Mouse (Mus musculus): ENCODE measurements around the gene Pnpla1.
"Not testable (repeated sequence)": the region's sequence is repeated elsewhere in the genome, so short reads cannot be mapped to it uniquely, and the experiment has no call there.

Gene Pnpla1

DNA sequence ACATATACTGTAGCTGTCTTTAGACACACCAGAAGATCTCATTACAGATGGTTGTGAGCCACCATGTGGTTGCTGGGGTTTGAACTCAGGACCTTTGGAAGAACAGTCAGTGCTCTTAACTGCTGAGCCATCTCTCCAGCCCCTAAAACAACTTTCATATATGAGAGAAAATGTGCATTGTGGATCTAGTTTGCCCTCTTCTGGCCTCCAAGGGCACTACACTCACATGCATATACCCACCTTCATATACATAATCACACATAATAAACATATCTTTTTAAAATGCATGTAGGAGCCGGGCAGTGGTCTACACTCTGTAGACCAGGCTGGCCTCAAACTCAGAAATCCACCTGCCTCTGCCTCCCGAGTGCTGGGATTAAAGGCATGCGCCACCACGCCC is 16.3 kb upstream of the Pnpla1 start:
- in situ Hi-C loops (cut with MboI, MseI), result not testable (repeated sequence)

DNA sequence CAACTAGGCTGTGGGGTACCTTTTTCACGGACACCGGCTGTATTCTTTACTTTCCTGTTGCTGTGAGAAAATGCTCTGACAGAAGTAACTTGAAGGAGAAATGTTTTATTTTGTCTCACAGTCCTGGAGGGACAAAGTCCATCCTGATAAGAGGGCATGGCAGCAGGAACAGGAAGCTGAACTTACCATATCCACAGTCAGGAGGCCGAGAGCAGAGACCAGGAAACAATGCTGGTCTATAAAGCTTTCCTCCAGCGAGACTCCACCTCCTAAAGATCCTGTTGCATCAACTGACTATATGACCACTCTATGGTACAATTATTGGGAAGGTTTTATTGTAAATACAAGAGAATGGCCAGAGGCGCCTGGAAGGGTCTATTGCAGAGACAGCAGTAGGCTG is 14.5 kb upstream of the Pnpla1 start:
- in situ Hi-C loops (cut with MboI, MseI), result no loop called here

DNA sequence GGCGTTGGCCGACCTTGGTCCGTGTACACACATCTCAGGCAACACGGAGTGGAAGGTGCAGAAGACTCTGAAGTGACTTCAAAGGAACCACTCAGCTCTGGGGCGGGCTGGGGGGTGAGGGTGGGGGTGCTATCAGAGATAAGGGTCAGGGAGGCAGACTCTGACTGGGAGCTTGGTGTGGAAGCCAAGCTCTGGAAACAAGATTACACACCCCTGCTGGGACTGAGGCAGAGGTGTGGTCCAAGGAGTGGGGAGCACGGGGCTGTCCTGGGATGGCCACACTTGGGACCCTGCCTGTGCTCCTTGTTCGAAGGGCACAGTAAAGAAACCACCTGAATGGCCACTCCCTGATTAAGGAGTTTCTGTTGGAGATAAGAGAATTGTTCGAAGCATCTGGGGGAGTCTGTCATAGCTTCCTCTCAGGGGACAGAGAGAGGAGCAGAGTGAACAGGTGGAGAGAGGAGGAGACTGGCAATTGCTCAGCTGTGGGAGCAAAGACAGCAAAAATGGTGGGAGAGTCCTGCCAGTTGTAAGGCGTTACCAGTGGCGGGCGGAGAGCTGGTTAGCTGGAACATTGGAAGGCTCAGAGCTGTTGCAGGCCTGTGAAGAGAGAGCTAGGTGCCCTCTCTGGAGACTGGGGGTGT is 11.1 kb upstream of the Pnpla1 start:
- in situ Hi-C loops (cut with MboI, MseI), result no loop called here

DNA sequence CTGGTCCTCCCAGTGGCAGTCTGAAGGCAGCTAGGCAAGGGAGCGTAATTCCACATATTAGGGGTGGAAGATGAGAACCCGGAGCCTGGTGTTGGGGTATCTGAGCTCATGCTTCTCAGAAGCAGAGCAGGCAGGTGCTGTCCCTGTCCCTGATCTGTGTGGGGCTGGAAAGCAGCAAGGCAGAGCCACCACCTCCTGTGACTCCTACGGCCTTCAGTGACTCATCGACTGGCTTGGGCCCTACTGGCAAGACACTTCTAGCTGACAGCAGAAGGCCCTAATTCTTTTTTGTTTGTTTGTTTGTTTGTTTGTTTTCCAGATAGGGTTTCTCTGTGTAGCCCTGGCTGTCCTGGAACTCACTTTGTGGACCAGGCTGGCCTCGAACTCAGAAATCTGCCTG is 7.7 kb upstream of the Pnpla1 start:
- in situ Hi-C loops (cut with MboI, MseI), result no loop called here

DNA sequence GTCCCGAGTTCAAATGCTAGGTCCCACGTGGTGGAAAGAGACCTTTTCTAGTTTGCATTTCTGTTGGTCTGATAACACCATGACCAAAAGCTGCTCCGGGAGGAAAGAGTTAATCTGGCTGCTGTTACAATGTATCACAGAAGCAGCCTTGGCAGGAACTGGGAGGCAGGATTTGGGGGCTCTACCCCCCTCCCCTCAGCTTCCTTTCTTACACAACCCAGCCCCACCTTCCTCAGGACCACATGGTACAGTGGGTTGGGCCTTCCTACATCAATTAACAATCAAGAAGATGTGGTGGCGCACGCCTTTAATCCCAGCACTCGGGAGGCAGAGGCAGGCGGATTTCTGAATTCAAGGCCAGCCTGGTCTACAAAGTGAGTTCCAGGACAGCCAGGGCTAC is 3.8 kb upstream of the Pnpla1 start:
- in situ Hi-C loops (cut with MboI, MseI), result no loop called here

DNA sequence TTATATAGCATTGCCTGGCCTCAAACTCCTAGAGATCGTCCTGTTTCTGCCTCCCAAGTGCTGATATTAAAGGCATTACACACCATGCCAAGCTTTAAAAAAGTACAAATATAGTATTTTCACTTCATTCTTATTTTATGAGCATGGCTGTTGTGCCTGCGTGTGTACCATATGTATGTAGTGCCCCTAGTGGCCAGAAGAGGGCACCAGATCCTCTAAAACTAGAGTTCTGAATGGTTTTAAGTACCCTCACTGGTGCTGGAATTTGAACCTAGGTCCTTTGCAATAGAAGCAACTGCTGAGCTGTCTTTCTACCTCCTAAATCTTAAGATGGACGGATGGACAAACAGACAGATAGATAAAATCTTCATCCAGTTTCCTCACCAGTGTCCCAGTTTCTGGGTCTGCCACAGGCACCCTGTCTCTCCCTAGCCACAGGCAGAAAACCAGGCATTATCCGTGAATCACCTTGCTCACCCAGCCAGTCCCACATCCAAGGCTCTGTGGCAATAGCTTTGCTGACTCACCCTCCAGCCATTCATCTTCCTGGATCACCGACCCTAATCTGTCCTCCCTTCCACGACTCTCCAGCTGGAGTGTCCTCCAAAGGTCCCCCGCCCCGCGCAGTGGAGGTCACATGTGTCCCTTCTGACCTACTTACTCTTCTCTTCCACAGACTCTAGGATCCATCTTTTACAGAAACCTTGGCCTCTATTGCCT is 2.9 kb upstream of the Pnpla1 start:
- in situ Hi-C loops (cut with MboI, MseI), result no loop called here

DNA sequence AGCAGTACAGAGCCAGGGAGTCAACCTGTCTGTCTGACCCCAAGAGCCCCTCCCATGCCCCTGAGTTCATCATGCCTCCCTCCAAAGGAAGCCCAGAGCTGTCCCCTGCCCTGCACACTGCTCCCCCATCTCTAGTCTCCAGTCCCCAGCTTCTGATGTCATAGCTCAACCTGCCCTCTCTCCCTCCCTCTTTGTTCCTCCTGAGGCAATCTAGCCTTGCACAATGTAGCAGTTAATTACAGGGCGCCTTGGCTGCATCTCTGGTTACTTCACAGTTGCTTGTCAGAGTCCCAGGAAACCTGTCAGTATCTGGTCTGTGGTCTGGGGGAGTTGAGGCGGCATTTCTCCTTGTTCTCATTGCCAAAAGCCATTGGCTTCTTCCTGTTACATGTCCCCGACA is 2.2 kb upstream of the Pnpla1 start:
- in situ Hi-C loops (cut with MboI, MseI), result no loop called here

DNA sequence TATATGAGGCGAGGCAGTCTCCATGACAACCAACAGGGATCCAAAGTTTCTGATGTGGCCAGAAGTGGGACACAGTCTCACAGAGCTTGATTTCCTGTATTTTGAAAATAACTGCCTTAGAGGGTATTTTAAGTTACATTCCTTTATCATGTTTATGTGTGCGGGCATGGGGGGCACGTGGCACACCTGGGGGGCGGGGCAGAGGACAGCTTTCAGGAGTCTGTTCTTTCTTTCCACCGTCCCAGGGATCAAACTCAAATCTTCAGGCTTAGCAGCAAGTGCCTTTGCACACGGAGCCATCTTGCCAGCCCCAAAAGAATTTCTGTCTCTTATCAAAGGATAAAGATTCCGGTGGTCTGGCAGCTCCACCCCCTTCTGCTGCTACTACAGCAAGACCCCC is 5.7 kb downstream of the Pnpla1 start:
- in situ Hi-C loops (cut with MboI, MseI), result no loop called here

DNA sequence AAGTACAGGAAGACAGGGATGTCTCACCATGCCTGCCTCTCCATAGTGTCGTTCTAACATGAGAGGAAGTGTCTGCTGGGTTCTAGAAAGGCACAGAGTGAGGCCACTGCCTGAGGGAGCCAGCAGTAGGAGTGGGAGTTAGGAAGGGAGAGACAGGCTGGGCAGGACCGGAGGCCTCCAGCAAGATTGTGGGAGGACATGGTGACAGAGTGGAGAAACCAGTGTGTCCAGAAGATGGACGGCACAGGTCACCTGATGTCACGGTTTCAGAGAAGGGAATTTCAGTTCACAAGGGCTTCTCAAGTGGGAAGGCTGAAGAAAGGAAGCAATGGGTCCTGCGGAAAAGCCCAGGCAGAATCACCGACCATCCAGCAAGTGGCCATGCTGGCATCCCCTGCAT is 6.3 kb downstream of the Pnpla1 start:
- in situ Hi-C loops (cut with MboI, MseI), result no loop called here

DNA sequence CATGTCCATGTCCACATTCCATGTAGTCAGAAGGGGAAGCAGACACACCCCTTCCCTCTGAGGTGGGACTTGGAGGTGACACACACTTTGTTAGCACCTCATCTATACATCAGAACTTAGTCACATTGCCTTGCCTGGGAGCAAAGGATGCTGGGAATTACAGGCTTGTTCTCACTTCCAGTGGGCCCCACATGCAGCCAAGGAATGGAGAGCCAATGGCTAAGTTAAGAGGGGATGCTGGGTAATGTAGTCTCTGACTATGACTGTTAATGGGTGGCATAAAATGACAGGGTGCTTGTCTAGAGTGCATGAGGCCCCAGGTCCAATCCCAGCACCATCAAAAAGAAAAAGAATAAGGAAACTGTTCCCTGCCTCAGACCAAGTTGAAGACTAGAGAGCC is 8.7 kb downstream of the Pnpla1 start:
- in situ Hi-C loops (cut with MboI, MseI), result no loop called here

DNA sequence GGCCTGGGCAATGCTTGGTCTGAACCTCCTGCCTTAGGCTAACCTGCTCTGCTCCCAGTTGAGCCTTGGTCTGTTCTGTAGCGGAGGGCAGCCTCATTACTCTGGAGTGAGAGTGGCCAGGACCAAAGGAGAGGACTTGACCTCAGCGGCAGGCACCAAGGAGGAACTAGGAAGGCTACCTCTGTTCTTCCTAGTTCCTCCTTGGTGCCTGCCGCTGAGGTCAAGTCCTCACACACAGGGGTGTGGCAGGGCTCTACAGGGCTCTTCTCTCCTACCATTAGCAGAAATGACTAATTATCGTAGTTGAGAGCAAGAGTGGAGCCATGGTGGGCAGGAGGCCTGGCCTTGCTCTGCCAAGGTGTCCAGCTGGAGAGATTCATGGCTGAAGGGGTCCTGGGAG is 9.2 kb downstream of the Pnpla1 start:
- in situ Hi-C loops (cut with MboI, MseI), result no loop called here

DNA sequence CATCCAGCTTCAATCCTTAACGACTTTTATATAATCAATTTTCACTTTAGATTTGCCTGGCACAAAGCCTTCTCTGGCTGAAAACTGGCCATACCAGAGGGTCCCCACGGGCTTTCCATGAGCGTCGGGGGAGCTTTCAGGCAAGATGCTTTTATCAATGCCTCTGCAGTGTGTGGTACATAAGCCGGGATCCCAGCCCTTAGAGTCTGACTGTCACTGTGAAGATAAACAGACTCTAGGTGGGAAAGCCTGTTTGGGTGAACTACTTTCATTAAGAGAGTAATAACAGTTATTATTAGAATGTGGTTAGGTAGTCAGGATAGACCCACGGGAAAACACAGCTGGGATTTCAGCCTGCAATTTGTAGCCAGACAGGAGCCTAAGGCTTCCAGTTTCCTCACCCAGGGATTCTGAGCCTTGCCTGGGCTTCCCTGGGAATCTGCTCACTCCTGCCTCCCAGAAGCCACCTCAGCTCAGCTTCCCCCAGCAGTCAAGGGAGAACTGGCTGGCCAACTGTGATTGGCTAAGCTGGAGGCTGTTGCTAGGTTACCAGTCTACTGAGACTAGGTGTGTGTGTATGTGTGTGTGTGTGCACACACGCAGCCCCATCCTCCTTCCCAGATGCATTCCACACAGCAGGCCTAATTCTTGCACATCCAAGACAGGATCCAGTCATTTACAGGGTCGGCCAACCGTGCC is 11.3 kb downstream of the Pnpla1 start:
- in situ Hi-C loops (cut with MboI, MseI), result no loop called here

DNA sequence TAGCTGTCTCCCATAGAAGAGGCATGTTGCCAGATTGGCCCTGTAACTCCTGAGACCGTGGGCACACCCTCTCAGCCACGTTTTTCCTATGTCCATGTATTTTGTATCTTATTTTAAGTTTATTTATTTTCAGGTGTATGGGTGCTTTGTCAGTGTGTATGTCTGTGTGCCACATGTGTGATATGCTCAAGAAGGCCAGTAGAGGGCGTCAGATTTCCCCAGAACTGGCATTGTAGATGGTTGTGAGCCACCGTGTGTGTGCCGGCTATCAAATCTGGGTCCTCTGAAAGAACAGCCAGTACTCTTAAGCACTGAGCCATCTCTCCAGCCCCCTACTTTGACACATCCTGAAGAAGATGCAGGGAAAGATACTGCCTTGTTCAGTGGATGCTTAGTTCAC is 12.2 kb downstream of the Pnpla1 start:
- in situ Hi-C loops (cut with MboI, MseI), result no loop called here

DNA sequence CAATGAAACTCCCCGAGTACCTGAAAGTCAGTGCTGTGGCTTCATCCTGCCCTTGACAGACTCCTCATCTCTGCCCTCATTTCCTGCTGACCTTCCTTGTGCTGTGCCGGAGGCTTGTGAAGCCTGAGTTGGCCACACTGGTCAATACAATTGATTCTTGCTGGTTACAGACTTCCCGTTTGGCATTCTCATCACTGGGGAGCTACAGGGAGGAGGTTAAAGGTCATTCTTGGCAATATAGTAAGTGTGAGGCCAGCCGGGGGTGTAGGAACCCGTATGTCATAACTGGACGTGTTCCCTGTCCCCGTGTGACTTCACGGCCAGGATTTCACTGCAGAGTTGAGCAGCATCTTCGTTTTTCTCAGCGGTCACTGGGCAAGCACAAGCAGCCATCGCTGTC is 13.6 kb downstream of the Pnpla1 start:
- in situ Hi-C loops (cut with MboI, MseI), result no loop called here

DNA sequence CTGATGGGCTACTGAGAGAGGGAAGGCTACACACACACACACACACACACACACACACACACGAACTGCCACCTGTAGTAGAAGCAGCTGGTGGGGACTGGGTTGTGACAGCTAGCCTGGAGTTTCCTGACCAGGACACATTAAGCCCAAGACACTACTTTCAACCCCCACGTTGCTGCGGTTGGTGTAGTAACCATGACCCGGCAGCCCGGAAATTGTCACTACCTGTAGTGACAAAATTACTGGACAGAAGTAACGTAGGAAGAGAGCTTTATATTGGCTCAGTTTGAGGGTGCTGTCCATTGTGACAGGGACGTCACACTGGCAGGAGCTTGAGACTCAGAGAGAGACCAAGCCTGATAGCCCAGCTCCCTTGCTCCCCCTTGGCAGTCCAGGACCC is 14.1 kb downstream of the Pnpla1 start:
- in situ Hi-C loops (cut with MboI, MseI), result no loop called here

DNA sequence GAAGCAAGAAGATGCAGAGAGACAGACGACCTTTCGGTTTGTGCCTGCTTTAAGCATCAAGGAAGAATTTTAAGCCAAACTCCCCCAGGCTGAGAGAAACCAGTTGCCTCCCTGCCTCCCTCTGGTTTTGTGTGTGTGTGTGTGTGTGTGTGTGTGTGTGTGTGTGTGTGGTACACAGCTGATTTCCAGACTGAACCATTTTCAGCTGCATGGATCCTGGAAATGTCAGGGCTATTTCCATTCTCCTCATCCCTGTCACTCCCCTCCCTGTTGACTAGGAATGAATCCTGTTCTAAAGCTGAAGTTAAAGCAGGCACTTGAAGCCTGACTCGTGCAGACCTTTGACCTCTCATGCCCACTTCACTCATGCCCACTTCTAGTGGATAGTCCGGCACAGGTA is 16.0 kb downstream of the Pnpla1 start:
- in situ Hi-C loops (cut with MboI, MseI), result no loop called here

DNA sequence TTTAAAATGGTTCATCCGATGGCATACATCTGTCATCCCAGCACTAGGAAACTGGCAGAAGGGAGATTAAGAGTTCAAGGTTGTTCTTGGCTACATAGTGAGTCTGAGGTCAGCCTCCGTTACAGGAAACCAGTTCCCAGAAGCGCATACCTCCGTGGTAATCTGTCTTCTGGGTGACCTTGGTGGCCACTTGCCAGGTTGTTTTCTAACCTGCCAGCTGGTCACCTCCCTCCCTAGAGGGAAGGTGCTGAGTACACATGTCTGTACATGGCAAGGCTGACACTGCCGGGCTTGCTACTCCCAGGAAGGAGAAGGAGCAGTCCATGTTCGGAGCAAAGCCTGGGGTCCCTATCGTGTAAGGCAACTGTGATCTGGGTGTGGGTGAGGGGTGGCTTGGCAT is 16.6 kb downstream of the Pnpla1 start:
- in situ Hi-C loops (cut with MboI, MseI), result no loop called here

DNA sequence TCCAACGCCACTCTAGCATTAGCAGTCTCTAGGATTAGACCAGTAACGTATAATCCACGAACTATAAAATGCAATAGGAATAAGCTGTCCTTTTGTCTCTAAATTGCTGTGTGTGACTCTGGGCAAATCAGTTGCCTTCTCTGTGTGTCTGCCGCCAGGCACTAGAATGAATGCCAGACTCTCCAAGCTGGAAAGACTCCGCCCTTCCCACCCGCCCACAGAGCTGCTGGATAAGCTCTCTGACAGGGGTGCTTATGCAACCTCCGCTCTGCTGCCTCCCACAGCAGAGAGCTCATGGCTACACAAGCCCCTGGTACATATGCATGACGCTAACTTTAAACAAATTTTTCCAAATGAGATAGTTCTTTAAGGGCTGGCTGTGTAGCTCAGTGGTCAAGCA is 17.1 kb downstream of the Pnpla1 start:
- in situ Hi-C loops (cut with MboI, MseI), result no loop called here

DNA sequence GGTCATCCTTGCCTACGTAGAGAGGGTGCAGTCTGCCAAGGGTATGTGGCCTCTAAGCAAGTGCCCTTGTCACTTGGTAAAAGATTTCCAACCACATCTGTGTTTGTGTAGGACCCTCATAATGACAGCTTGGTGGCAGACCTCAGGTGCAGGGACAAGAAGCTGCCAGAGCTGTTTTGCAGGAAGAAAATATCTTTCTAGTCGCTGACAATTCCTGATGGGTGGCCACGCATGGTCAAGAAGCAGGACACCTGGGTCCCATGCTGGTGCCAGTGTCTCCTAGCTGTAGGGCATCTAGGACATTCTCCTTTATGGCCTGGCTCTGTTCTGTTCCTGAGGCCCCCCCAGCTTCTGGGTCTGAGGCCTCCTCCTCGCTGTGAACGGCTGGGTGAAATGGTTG is 18.1 kb downstream of the Pnpla1 start:
- in situ Hi-C loops (cut with MboI, MseI), result no loop called here

DNA sequence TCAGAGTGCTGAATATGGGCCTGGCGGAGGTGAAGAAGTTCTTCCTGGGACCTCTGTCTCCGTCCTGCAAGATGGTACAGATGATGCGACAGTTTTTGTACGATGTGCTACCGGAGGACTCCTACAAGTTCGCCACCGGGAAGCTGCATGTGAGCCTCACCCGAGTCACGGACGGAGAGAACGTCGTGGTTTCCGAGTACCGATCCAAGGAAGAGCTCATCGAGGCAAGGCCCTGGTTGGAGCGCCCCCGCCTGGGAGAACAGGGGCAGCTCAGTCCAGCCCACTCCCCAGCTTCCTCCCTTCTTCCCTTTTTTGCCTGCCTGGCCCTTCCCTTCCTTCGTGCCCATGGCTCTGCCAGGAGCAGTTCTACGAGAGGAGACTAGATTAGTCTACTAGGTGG is 18.6 kb downstream of the Pnpla1 start:
- in situ Hi-C loops (cut with MboI, MseI), result no loop called here

DNA sequence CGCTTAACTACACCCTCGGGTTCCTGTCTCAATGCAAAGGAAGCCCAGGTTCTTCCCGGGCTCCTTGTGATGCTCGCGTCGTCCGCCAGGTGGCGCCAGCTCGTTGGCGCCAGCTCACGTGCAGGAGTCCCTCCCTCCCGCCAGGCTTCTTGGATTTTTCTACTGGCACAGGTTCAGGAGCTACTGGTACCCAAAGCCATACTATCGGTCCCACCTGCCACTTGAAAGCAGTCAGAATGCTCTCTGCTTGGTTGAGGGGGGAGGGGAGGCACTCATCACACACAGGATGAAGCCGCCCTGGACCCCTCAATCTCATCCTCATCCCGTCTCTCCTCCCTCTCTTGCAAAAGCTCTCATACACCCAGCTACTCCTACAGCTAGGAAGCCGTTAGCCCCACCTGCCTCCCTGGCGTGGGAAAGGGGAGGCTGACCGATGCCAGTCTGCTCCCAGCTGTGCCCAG is 21.8 kb downstream of the Pnpla1 start:
- in situ Hi-C loops (cut with MboI, MseI), result no loop called here

DNA sequence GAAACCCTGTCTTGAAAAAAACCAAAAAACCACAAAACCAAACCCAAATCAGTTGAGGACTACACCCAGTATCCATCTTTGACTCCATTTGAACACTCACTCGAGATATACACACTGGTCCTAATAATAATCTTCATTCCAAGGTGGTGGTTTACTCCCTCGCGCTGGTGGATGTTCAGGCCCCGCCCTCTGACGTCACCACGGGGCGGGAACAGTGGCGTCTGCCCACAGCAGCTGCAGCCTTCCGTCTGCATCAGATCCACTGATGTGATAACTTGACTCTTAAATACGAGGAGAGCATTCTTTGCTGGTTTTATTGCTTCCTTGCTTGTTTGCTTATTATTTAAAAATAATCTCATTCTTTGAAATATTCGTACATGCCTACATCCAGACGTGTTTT is 24.1 kb downstream of the Pnpla1 start:
- in situ Hi-C loops (cut with MboI, MseI), result no loop called here

DNA sequence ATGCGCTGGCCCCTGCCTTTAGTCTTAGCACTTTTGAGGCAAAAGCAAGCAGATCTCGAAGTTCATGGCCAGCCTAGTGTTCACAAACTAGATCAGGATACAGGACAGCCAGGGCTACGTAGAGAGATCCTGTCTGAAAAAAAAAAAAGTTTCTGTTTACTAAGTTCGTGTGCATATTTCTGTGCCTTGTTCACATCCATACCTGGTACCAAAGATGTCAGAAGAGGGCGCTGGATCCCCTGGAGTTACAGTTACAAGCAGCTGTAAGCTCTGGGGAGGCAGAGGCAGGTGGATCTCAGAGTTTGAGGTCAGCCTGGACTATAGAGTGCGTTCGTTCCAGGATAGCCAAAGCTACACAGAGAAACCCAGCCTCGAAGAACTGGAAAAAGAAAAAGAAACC is 24.6 kb downstream of the Pnpla1 start:
- in situ Hi-C loops (cut with MboI, MseI), result no loop called here
